Mouse (Mus musculus): Measurements from ENCODE around the gene Gm13694.

The Gm13694 gene

DNA sequence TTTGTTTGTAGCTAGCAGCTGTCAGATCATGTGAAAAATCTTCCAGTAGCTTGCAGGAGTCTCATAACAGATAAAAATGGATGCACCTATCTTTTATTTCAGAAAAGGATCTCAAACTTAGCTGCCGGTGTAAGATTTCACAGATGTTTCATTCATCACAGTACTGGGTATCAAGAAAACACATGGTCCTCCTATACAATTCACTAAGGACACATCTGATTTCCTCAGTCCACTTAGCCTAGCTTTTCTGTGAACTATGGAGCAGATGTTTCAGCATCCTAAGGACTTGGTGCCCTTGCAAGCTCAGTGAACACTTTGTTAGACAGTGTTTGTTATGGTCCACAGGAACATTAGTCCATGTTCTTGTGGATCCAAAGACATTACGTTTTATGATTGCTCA is 44.6 kb downstream of the Gm13694 start:
- in situ Hi-C loops (cut with MboI; ENCODE audit: low sequenced_read_pairs), result no loop called here

DNA sequence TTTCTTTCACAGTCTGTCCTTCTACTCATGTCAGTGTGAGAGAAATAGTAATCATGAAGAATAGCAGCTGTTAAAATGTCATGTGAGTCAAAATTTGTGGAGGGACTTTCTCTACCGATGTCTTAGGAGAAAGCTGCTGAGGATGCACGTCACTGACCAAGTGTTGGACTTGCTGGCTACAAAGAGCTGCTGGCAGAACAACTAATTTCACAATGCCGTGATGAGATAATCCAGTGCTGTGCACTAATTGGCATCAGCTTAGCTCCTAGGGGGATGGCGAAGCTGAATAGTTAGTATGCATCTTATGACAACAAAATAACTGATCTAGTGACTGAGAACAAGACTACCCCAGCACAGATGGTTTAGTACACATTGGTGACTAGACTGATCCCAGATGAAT is 46.5 kb downstream of the Gm13694 start:
- in situ Hi-C loops (cut with MboI; ENCODE audit: low sequenced_read_pairs), result no loop called here

All from CH12F3 (cell line).